Mouse (Mus musculus): ENCODE data around the gene Vhl.

GRCm38 (mm10) chr6:113624989-113625770 is 1.4 kb downstream of the Vhl start:
- no peak for TF ChIP-seq POLR2A (IDR thresholded peaks at IDR 0.05; ENCODE audit: borderline replicate concordance, insufficient read depth, low read length)
- no peak for TF ChIP-seq CTCF (IDR thresholded peaks at IDR 0.05; ENCODE audit: borderline replicate concordance, insufficient read depth, low read depth, low read length)

All from cerebellum, adult 2 months (tissue).